Mouse (Mus musculus) kidney, adult 9 months (tissue): ENCODE measurements around the gene Trib2.
A peak's percentile ranks its signal among the peaks of the same experiment; 100 is the strongest.

Source experiments
- DNase-seq: peaks from one replicate; pipeline ENCODE4 v3.0.0; 2022

Gene Trib2

GRCm38 (mm10) chr12:15813819-15814165 is 2.9 kb downstream of the Trib2 start:
- no peak for DNase-seq

- peak; percentile 67 for DNase-seq
Observed at GRCm38 (mm10) chr12:15813133-15813818, 3.4 kb downstream of the Trib2 start.

GRCm38 (mm10) chr12:15812139-15812962 is 4.4 kb downstream of the Trib2 start:
- DNase-seq = peak; percentile 59

- peak; percentile 61 for DNase-seq
Observed at GRCm38 (mm10) chr12:15811682-15812081, 5.0 kb downstream of the Trib2 start.

GRCm38 (mm10) chr12:15810926-15811325 is 5.8 kb downstream of the Trib2 start:
- DNase-seq = no peak

GRCm38 (mm10) chr12:15809657-15810056 is 7.1 kb downstream of the Trib2 start:
- DNase-seq = no peak

- no peak for DNase-seq
Observed at GRCm38 (mm10) chr12:15809249-15809648, 7.5 kb downstream of the Trib2 start.

GRCm38 (mm10) chr12:15808186-15808800 is 8.4 kb downstream of the Trib2 start:
- no peak for DNase-seq

GRCm38 (mm10) chr12:15804931-15805331 is 11.8 kb downstream of the Trib2 start:
- peak; percentile 67 for DNase-seq

- no peak for DNase-seq
Observed at GRCm38 (mm10) chr12:15803936-15804438, 12.7 kb downstream of the Trib2 start.

GRCm38 (mm10) chr12:15801571-15801930 is 15.2 kb downstream of the Trib2 start:
- DNase-seq = no peak

GRCm38 (mm10) chr12:15800914-15801570 is 15.7 kb downstream of the Trib2 start:
- DNase-seq = no peak

GRCm38 (mm10) chr12:15800196-15800913 is 16.4 kb downstream of the Trib2 start:
- DNase-seq = peak; percentile 77

- DNase-seq = peak; percentile 56
Observed at GRCm38 (mm10) chr12:15798019-15798418, 18.7 kb downstream of the Trib2 start.

GRCm38 (mm10) chr12:15795886-15796285 is 20.8 kb downstream of the Trib2 start:
- DNase-seq = no peak

- DNase-seq = no peak
Observed at GRCm38 (mm10) chr12:15793336-15793735, 23.4 kb downstream of the Trib2 start.

- DNase-seq = no peak
Observed at GRCm38 (mm10) chr12:15790181-15790580, 26.5 kb downstream of the Trib2 start.

- peak; percentile 51 for DNase-seq
Observed at GRCm38 (mm10) chr12:15777047-15777446, 39.7 kb downstream of the Trib2 start.

- no peak for DNase-seq
Observed at GRCm38 (mm10) chr12:15771686-15772085, 45.0 kb downstream of the Trib2 start.

- DNase-seq = no peak
Observed at GRCm38 (mm10) chr12:15768536-15768935, 48.2 kb downstream of the Trib2 start.

- DNase-seq = peak; percentile 26
Observed at GRCm38 (mm10) chr12:15765996-15766395, 50.7 kb downstream of the Trib2 start.

- DNase-seq = no peak
Observed at GRCm38 (mm10) chr12:15765238-15765637, 51.5 kb downstream of the Trib2 start.
